Mouse (Mus musculus): ENCODE measurements around the gene Bcar3. TPM values are rescaled to one million over a fixed set of nuclear protein-coding genes. Genes with fewer than 3 reads are reported as not detected.

The Bcar3 gene
- polyA plus RNA-seq, 1 experiment from 2014 or later, result 16.2 TPM

DNA sequence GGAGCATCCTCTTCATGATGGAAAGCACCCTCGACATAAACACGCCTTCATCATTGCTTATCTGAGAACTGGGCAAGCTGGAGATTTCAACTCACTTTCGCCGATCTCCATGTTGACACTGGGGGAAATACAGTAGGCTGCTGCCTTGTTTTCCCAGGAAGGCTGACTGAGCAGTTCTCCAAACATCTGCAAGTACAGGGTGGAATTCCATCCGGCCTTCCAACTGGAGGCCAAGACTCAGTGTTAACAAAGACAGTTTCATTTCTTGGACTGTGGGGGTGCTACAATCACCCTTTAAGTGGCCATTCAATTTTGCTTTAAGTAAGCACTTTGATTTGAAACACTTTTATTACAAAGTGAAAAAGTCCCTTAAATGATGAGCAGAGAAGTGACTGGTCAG, 50.4 kb downstream of the Bcar3 start:
- Histone ChIP-seq H3K9ac (no peak overlapping the region), H3K27me3 (no peaks in the 10 kb centered on the region), H3K36me3 (no peaks in the 10 kb centered on the region), H3K4me1 (0 out of 2 replicates have a peak, but pooled peaks cover 5% of the 10 kb centered on the region), H3K27ac (no peak overlapping the region), H3K4me2 (no peak overlapping the region), H3K9me3 (no peaks in the 10 kb centered on the region), H3K4me3 (no peak overlapping the region)
- no peak for ATAC-seq (ENCODE audit: borderline replicate concordance, extremely low read depth, low FRiP score, low TSS enrichment)
- 54% methylated on average over 5 of the region's 5 CpGs for WGBS

DNA sequence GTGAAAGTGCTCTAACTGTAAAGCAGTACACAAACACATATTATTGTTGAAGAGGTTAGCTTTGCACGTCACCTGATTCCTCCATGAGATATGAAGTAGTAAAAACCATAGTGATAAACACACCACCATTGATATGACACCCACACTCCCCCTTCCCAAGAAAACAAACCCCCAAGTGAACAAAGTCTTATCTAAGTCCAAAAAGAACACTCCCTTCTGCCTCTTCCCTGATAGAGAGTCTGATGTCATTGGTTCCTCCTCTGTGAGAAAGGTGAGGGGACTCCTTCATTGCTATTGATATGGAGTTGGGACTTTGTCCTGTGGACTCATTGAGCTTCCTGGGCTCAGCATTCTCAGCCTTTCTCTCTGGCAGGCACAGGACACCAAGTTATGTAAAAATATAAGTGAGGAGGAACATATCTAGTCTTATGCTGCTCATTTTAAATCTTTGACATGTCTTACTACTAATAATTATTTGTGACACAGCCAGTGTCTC, 52.1 kb downstream of the Bcar3 start:
- 0 out of 2 replicates have a peak, but pooled peaks cover 5% of the 10 kb centered on the region for H3K4me1 ChIP-seq
- H3K4me3 ChIP-seq, result no peak overlapping the region
- no peaks in the 10 kb centered on the region for H3K36me3 ChIP-seq
- no peaks in the 10 kb centered on the region for H3K9me3 ChIP-seq
- WGBS, result 73% methylated on average over 1 of the region's 1 CpGs
- no peak overlapping the region for H3K4me2 ChIP-seq
- ATAC-seq (ENCODE audit: borderline replicate concordance, extremely low read depth, low FRiP score, low TSS enrichment), result no peak
- H3K27ac ChIP-seq, result no peak overlapping the region
- H3K9ac ChIP-seq, result no peak overlapping the region
- no peaks in the 10 kb centered on the region for H3K27me3 ChIP-seq

DNA sequence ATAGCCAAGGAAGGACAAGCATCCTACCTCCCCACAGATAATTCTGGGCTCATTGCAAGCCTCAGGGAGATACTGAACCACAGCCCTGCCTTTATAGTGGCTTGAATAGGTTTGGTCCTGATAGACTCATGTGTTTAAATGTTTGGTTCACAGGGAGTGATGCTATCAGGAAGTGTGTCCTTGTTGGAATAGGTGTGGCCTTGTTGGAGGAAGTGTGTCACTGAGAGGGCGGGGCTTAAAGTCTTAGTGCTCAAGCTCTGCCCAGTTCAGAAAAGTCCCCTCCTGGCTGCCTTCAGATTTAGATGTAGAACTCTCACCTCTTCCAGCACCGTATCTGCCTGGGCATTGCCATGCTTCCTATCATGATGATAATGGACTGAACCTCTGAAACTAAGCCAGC, 52.7 kb downstream of the Bcar3 start:
- Histone ChIP-seq H3K4me3 (no peak overlapping the region), H3K9ac (no peak overlapping the region), H3K4me2 (no peak overlapping the region), H3K27me3 (no peaks in the 10 kb centered on the region), H3K9me3 (no peaks in the 10 kb centered on the region), H3K4me1 (0 out of 2 replicates have a peak, but pooled peaks cover 5% of the 10 kb centered on the region), H3K36me3 (no peaks in the 10 kb centered on the region), H3K27ac (no peak overlapping the region)
- 99% methylated on average over 2 of the region's 2 CpGs for WGBS
- no peak for ATAC-seq (ENCODE audit: borderline replicate concordance, extremely low read depth, low FRiP score, low TSS enrichment)

DNA sequence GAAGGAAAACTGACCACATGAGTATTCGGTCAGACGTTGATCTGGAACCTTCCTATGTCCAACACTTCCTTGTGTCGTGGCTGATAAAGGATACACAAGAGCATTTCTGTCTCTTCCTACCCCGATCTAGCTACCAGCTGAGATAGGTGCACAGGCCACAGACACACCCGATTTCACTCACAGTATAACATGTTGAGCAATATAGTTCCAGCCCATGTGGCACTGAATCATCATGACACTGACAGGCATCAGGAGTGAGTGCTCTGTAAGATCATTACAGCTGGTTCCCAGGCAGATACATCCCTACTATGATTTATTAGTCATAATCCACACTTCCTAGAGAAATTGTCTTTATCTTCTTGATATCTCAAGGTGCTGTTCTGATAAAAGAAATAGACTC, 54.7 kb downstream of the Bcar3 start:
- H3K36me3 ChIP-seq, result no peaks in the 10 kb centered on the region
- WGBS, result 76% methylated on average over 5 of the region's 5 CpGs

DNA sequence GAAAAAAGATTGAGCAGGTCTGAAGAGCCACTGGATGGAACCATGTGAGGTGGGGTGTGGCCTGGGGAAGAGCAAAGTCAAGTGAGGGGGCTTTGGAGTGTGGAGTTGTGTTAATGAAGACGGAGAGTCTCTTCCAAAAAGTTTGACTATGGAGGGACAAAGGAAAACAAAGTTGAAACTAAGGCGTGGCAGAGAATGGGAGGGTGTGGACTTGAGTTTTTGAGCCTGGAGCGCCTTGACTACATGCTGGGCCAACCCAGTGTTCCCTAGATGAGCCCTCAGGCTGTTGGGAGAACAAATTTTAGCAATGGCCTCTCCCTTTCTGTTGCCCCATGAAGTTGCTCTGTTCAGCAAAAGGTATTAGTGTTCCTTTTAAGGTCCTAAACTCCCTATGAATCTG, 58.9 kb downstream of the Bcar3 start:
- H3K4me2 ChIP-seq, result no peak overlapping the region
- H3K9ac ChIP-seq, result no peak overlapping the region
- H3K27me3 ChIP-seq, result no peaks in the 10 kb centered on the region
- H3K9me3 ChIP-seq, result no peaks in the 10 kb centered on the region
- no peak for ATAC-seq (ENCODE audit: borderline replicate concordance, extremely low read depth, low FRiP score, low TSS enrichment)
- no peak overlapping the region for H3K27ac ChIP-seq
- no peak overlapping the region for H3K4me3 ChIP-seq
- no peaks in the 10 kb centered on the region for H3K36me3 ChIP-seq
- no peaks in the 10 kb centered on the region for H3K4me1 ChIP-seq
- 78% methylated on average over 3 of the region's 3 CpGs for WGBS

More for the DNA sequence above, 54.7 kb downstream of the Bcar3 start:
- H3K9ac ChIP-seq, result no peak overlapping the region
- ATAC-seq (ENCODE audit: borderline replicate concordance, extremely low read depth, low FRiP score, low TSS enrichment), result no peak
- H3K27me3 ChIP-seq, result no peaks in the 10 kb centered on the region
- H3K4me2 ChIP-seq, result no peak overlapping the region
- H3K27ac ChIP-seq, result no peak overlapping the region
- no peaks in the 10 kb centered on the region for H3K9me3 ChIP-seq
- H3K4me1 ChIP-seq, result 0 out of 2 replicates have a peak, but pooled peaks cover 5% of the 10 kb centered on the region
- H3K4me3 ChIP-seq, result no peak overlapping the region

DNA sequence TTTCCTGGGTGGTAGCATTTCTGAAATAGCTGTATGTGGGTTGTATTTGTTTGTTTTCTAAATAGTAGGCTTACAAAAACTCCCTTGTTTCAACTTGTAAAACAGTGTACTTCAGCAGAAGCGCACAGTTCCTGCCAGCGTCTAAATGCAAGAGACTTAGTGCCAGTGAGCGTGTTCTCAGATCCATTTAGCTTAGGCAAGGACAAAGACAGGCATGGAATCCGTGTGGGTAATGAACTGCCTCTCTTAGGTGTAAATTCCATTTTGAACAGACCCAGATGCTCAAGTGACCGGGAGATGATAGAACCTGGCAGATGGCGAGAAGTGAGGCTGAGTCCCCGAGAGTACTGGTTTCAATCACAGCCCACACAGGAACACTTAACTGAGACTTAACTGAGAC, 65.5 kb downstream of the Bcar3 start:
- 81% methylated on average over 7 of the region's 7 CpGs for WGBS

DNA sequence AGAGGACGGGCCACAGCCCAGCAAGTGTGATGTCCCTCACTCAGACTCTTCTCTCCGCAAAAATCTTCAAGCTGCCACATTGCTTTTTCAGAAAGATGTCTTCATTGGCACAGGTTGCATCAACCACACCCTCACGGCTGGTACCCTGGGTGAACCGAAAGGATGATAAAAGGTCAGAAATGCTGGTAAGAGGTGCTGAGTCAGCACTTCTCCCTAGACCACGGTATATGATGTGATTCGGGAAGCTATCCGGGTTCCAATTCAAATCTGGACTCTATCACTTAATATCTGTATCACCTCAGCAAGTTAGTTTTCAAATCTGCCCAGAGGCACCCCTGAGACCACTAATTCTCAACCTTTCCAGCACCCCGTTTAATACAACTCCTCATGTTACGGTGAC, 66.0 kb downstream of the Bcar3 start:
- ATAC-seq (ENCODE audit: borderline replicate concordance, extremely low read depth, low FRiP score, low TSS enrichment), result no peak
- H3K36me3 ChIP-seq, result no peaks in the 10 kb centered on the region
- H3K27me3 ChIP-seq, result no peaks in the 10 kb centered on the region
- H3K4me1 ChIP-seq, result peaks cover 6% of the 10 kb centered on the region
- no peak overlapping the region for H3K4me3 ChIP-seq
- H3K9ac ChIP-seq, result no peak overlapping the region
- H3K4me2 ChIP-seq, result no peak overlapping the region
- no peaks in the 10 kb centered on the region for H3K9me3 ChIP-seq
- WGBS, result 91% methylated on average over 9 of the region's 9 CpGs
- no peak overlapping the region for H3K27ac ChIP-seq

More for the DNA sequence above, 65.5 kb downstream of the Bcar3 start:
- no peak overlapping the region for H3K4me2 ChIP-seq
- no peak for ATAC-seq (ENCODE audit: borderline replicate concordance, extremely low read depth, low FRiP score, low TSS enrichment)
- no peak overlapping the region for H3K9ac ChIP-seq
- no peaks in the 10 kb centered on the region for H3K9me3 ChIP-seq
- H3K4me3 ChIP-seq, result no peak overlapping the region
- no peaks in the 10 kb centered on the region for H3K27me3 ChIP-seq
- H3K4me1 ChIP-seq, result peaks cover 1% of the 10 kb centered on the region; the same call in 1 of the 2 replicates
- no peaks in the 10 kb centered on the region for H3K36me3 ChIP-seq
- no peak overlapping the region for H3K27ac ChIP-seq

DNA sequence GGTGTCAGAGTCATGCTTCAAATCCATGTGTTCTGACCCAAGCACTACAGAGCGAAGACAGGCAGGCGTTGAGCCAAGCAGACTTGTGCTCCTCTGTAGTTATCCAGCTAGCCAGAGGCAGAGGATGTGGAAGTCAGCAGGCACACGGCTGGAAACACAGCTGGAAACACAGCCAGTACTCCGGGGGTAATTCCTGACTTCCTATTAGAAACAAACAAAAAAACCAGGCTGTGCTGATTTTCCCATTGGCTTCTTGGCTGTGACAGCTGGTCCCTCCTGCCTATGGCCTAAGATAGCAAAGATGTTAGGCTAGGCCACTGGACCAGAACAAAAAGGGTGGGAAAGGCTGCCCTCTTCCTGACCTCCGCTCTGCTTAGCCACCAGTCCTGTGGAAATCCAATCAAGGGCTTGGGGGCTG, 66.8 kb downstream of the Bcar3 start:
- ATAC-seq (ENCODE audit: borderline replicate concordance, extremely low read depth, low FRiP score, low TSS enrichment), result no peak
- Histone ChIP-seq H3K27me3 (no peaks in the 10 kb centered on the region), H3K9me3 (no peaks in the 10 kb centered on the region), H3K4me2 (no peak overlapping the region), H3K9ac (no peak overlapping the region), H3K4me1 (peaks cover 9% of the 10 kb centered on the region), H3K36me3 (no peaks in the 10 kb centered on the region), H3K4me3 (no peak overlapping the region), H3K27ac (no peak overlapping the region)
- WGBS, result 30% methylated on average over 5 of the region's 5 CpGs

DNA sequence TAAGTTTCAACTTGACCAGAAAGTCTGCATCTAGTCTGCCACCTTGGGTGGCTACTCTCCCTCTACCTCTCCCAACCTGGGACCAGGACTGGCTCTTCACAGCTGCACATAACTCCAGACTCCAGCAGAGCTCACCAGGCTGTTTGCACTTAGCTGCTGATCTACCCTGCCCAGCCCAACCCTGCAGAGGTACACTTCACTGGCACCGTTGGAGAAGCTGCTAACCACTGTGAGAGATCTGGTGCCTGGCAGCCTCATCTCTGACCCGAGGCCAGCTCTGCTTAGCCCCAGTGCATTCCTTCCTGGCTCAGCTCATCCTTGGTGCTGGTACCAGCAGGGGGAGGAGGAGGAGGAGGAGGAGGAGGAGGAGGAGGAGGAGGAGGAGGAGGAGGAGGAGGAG, 68.8 kb downstream of the Bcar3 start:
- no peak overlapping the region for H3K4me2 ChIP-seq
- no peaks in the 10 kb centered on the region for H3K9me3 ChIP-seq
- no peak overlapping the region for H3K4me3 ChIP-seq
- no peaks in the 10 kb centered on the region for H3K36me3 ChIP-seq
- no peak for ATAC-seq (ENCODE audit: borderline replicate concordance, extremely low read depth, low FRiP score, low TSS enrichment)
- H3K27me3 ChIP-seq, result no peaks in the 10 kb centered on the region
- 0 out of 2 replicates have a peak overlapping the region, but pooled peaks have one; percentile 13 for H3K27ac ChIP-seq
- H3K9ac ChIP-seq, result no peak overlapping the region
- WGBS, result 23% methylated on average over 2 of the region's 2 CpGs
- peaks cover 9% of the 10 kb centered on the region for H3K4me1 ChIP-seq

DNA sequence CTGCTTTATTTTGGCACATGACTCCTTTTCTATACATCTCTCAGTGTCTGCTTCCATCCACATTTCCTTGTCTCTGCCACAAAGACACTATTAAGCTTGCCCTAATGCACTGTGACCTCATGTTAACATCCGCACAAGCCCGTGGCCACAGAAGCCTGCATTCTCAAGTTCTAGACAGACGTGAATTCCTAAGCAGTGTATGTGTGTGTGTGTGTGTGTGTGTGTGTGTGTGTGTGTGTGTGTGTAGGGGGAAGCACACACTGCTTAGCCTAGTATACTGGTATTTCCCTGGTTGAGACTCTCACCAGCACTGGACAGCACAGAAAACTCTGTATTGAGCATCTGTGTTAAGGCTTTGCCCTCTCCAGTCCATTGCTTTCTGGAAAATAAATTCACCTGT, 70.6 kb downstream of the Bcar3 start:
- peaks cover 9% of the 10 kb centered on the region for H3K4me1 ChIP-seq
- 39% methylated on average over 3 of the region's 3 CpGs for WGBS

DNA sequence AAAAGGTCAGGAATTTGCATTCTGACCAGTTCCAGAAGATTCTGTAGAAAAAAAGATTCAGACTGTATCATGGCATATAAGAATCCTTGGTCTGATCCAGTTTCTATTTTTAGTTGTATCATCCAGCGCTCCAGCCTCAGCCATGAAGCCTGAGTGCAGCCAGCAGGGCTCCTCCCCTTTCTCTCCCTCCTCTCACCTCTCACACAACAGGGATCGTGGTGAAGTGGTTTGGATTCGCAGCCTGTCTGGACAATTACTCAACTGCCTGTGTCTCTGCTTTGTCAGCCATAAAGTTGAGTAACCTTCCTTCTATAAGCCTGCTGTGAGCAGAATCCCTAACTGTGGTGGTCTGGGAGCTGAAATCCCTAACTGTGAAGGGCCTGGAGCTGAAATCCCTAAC, 71.4 kb downstream of the Bcar3 start:
- no peak overlapping the region for H3K9ac ChIP-seq
- H3K27ac ChIP-seq, result peak overlapping the region; percentile 39
- H3K9me3 ChIP-seq, result no peaks in the 10 kb centered on the region
- 7% methylated on average over 3 of the region's 3 CpGs for WGBS
- peaks cover 9% of the 10 kb centered on the region for H3K4me1 ChIP-seq
- ATAC-seq (ENCODE audit: borderline replicate concordance, extremely low read depth, low FRiP score, low TSS enrichment), result peak; percentile 76; the same call in 1 of the 2 replicates
- H3K27me3 ChIP-seq, result no peaks in the 10 kb centered on the region
- no peak overlapping the region for H3K4me3 ChIP-seq
- no peaks in the 10 kb centered on the region for H3K36me3 ChIP-seq
- H3K4me2 ChIP-seq, result no peak overlapping the region

More for the DNA sequence above, 70.6 kb downstream of the Bcar3 start:
- Histone ChIP-seq H3K9me3 (no peaks in the 10 kb centered on the region), H3K27ac (no peak overlapping the region), H3K27me3 (no peaks in the 10 kb centered on the region), H3K4me2 (no peak overlapping the region), H3K4me3 (no peak overlapping the region), H3K9ac (no peak overlapping the region), H3K36me3 (no peaks in the 10 kb centered on the region)
- ATAC-seq (ENCODE audit: borderline replicate concordance, extremely low read depth, low FRiP score, low TSS enrichment), result no peak

DNA sequence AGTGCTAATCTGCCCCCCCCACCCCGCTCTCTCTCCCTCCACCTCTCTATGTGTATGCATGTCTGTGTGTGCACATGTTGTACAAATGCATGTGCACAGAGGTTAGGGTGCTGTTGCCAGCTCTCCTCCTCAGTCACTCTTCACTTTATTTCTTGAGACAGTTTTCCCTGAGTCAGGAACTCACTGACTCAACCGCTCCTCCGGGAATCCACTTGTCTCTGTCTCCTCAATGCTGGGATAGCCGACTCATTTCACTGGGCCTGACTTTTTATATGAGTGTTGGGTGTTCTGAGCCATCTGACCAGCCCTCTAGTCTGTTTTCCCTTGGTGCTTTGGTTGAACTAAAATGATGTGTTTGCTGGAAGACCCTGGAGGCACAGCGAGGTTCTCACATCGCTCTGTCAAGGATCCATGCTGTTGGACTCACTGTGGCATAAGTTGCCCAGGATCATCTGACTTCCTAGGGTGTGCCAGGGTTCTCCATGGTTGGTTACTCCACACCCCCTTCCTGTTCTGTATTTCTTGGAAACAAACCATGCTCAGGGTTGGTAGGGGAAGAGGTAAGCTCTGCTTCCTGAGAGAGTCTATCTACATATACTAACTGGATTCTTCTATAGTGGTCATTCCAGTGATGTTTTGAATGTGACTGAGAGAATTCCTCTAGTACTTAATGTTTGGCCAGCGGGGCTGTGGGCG, 77.9 kb downstream of the Bcar3 start:
- Histone ChIP-seq H3K4me3 (no peak overlapping the region), H3K36me3 (no peaks in the 10 kb centered on the region), H3K27ac (no peak overlapping the region), H3K9ac (no peak overlapping the region), H3K4me1 (peaks cover 9% of the 10 kb centered on the region), H3K4me2 (no peak overlapping the region), H3K9me3 (no peaks in the 10 kb centered on the region), H3K27me3 (no peaks in the 10 kb centered on the region)
- ATAC-seq (ENCODE audit: borderline replicate concordance, extremely low read depth, low FRiP score, low TSS enrichment), result no peak
- WGBS, result 74% methylated on average over 8 of the region's 8 CpGs

Data from lung, embryonic 15.5 days (tissue).